Mouse (Mus musculus) ES-Bruce4 (cell line): ENCODE results near the gene Nck2. TPM values are rescaled to one million over a fixed set of nuclear protein-coding genes. Genes with fewer than 3 reads are reported as not detected.

Source experiments
- H3K27ac ChIP-seq: 2 replicates; pipeline ENCODE4 v1.5.1; 2012; ENCODE audit warnings: low read length, inconsistent platforms; ENCODE audit not compliant: insufficient read depth
- H3K27me3 ChIP-seq: 2 replicates; pipeline ENCODE4 v1.6.1; 2012; ENCODE audit warnings: mild to moderate bottlenecking, low read length, inconsistent platforms; ENCODE audit not compliant: control insufficient read depth, poor library complexity, insufficient read depth, severe bottlenecking
- H3K36me3 ChIP-seq: 2 replicates; pipeline ENCODE4 v1.6.1; 2012; ENCODE audit warnings: inconsistent platforms, mild to moderate bottlenecking, low read length, moderate library complexity; ENCODE audit not compliant: control insufficient read depth, poor library complexity, insufficient read depth, severe bottlenecking
- H3K4me1 ChIP-seq: one replicate; pipeline ENCODE4 v1.8.1; 2011; ENCODE audit warnings: low read length; ENCODE audit not compliant: control insufficient read depth, insufficient read depth
- H3K4me3 ChIP-seq: 2 replicates; pipeline ENCODE4 v1.5.1; 2011; ENCODE audit warnings: low read depth, mild to moderate bottlenecking, low read length
- H3K9ac ChIP-seq: 2 replicates; pipeline ENCODE4 v1.6.1; 2012; ENCODE audit warnings: low read depth, mild to moderate bottlenecking, inconsistent platforms; ENCODE audit not compliant: poor library complexity, severe bottlenecking
- H3K9me3 ChIP-seq: replicated peaks from 2 replicates; pipeline ENCODE4 v1.6.1; 2012; ENCODE audit warnings: mild to moderate bottlenecking, low read length, inconsistent platforms; ENCODE audit not compliant: control insufficient read depth, poor library complexity, insufficient read depth, severe bottlenecking
- CTCF ChIP-seq: IDR thresholded peaks from one replicate; pipeline ENCODE4 v1.8.1; 2011; ENCODE audit warnings: low read depth, low read length
- EP300 ChIP-seq: IDR thresholded peaks from 2 replicates; pipeline ENCODE4 v1.6.1; 2011; ENCODE audit warnings: low read depth, low read length; ENCODE audit not compliant: insufficient read depth
- POLR2A ChIP-seq: IDR thresholded peaks from one replicate; pipeline ENCODE4 v1.8.1; 2011; ENCODE audit warnings: low read length; ENCODE audit not compliant: insufficient read depth
- polyA plus RNA-seq: library from polyadenylated mRNA; stranded (reverse); fragments of >200 nt; gene quantifications from 2 replicates; pipeline ENCODE4 v1.2.4, GENCODE M21; 2011; ENCODE audit warnings: low read depth; ENCODE audit not compliant: missing spikeins, insufficient read depth, insufficient read length

Nck2 gene
- polyA plus RNA-seq, 1 experiment: 21.2 TPM

DNA sequence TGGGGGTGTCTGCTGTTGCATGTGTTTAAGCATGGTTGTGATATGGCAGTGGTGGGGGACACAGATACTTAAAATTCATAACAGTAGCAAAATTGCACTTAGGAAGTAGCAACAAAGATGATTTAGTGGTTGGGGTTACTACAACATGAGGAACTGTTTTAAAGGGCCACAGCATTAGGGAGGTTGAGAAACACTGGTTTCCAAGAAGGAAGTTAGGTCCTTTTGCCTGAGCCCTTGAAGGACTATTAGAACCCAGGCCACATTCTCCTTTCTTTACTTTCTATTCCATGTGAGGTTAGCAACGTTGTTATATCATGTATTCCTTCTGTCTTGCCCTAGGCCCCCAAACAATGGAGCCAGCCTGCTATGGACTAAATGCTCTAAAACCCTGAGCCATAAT is 63.4 kb downstream of the Nck2 start:
- Histone ChIP-seq H3K9ac (no peak overlapping the region), H3K27me3 (no peaks in the 10 kb centered on the region), H3K4me1 (no peaks in the 10 kb centered on the region), H3K9me3 (no peaks in the 10 kb centered on the region), H3K36me3 (no peaks in the 10 kb centered on the region), H3K4me3 (no peak overlapping the region), H3K27ac (no peak overlapping the region)
- no peak for TF ChIP-seq POLR2A
- TF ChIP-seq EP300: no peak

DNA sequence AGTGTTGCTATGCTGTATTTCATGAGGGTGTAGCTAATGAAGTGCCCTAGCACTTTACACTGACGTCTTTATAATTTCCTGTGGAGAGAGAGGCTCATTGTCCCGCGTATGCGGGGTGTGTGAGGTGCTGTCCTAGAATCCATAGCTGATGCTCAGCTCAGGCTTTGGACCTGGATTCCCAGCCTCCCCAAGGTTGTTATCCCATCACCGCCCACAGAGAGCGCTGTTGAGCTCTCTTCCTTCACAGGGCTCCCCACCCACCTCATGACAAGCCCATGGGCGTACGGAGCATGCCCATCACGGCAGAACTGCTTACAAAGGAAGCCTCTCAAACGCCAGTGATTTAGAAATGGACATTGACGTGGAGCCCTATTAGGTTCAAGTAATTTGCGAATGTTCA is 66.9 kb downstream of the Nck2 start:
- H3K27ac ChIP-seq: no peak overlapping the region
- H3K9me3 ChIP-seq: no peaks in the 10 kb centered on the region
- H3K4me3 ChIP-seq: no peak overlapping the region
- H3K36me3 ChIP-seq: no peaks in the 10 kb centered on the region
- no peaks in the 10 kb centered on the region for H3K27me3 ChIP-seq
- H3K4me1 ChIP-seq: no peaks in the 10 kb centered on the region
- TF ChIP-seq EP300 (no peak), CTCF (peak; percentile 51)
- no peak overlapping the region for H3K9ac ChIP-seq

GRCm38 (mm10) chr1:43511667-43512066 is 67.3 kb downstream of the Nck2 start:
- Histone ChIP-seq H3K4me3 (no peak overlapping the region), H3K4me1 (no peaks in the 10 kb centered on the region), H3K27ac (no peak overlapping the region), H3K9me3 (no peaks in the 10 kb centered on the region), H3K9ac (no peak overlapping the region), H3K27me3 (no peaks in the 10 kb centered on the region), H3K36me3 (no peaks in the 10 kb centered on the region)
- TF ChIP-seq POLR2A: no peak
- TF ChIP-seq CTCF: no peak
- TF ChIP-seq EP300: no peak

DNA sequence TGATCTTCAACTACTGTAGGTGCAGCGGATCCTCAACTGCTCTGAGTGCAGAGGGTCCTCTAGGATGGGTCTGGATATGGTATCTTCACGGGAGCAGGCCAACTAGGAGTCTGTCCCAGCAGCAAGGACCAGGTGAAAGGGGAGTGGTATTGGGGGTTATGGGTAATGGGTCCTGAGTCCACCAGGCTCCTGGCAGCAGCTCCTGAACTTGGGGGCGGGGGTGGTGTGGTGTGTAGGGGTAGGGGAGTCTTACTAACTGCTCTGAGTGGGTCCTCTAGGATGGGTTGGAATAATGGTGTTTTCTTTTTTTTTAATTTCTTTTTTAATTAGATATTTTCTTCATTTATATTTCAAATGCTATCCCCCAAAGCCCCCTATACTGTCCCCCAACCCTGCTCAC is 73.0 kb downstream of the Nck2 start:
- no peak overlapping the region for H3K27ac ChIP-seq
- H3K36me3 ChIP-seq: no peaks in the 10 kb centered on the region
- H3K4me3 ChIP-seq: no peak overlapping the region
- H3K4me1 ChIP-seq: no peaks in the 10 kb centered on the region
- no peak for TF ChIP-seq POLR2A
- TF ChIP-seq CTCF: no peak
- no peak for TF ChIP-seq EP300
- H3K9ac ChIP-seq: no peak overlapping the region
- no peaks in the 10 kb centered on the region for H3K9me3 ChIP-seq
- no peaks in the 10 kb centered on the region for H3K27me3 ChIP-seq

GRCm38 (mm10) chr1:43520216-43520988 is 76.0 kb downstream of the Nck2 start:
- Histone ChIP-seq H3K27me3 (no peaks in the 10 kb centered on the region), H3K4me3 (no peak overlapping the region), H3K9ac (no peak overlapping the region), H3K4me1 (no peaks in the 10 kb centered on the region), H3K36me3 (no peaks in the 10 kb centered on the region), H3K9me3 (no peaks in the 10 kb centered on the region), H3K27ac (no peak overlapping the region)
- TF ChIP-seq EP300: no peak
- TF ChIP-seq POLR2A: no peak

- Histone ChIP-seq H3K27ac (no peak overlapping the region), H3K9ac (no peak overlapping the region), H3K4me3 (no peak overlapping the region), H3K36me3 (no peaks in the 10 kb centered on the region), H3K9me3 (no peaks in the 10 kb centered on the region), H3K4me1 (no peaks in the 10 kb centered on the region), H3K27me3 (no peaks in the 10 kb centered on the region)
- TF ChIP-seq POLR2A (no peak), CTCF (no peak), EP300 (no peak)
These were observed 76.6 kb downstream of the Nck2 start for GRCm38 (mm10) chr1:43520989-43521371.
